Mouse (Mus musculus) E14TG2a.4 (cell line): Measurements from ENCODE around the gene Klf9.

Source experiments
- CTCF ChIP-seq: conservative IDR thresholded peaks from 2 replicates; pipeline ENCODE4 v1.5.1; 2014; ENCODE audit warnings: low read length
- NANOG ChIP-seq: IDR thresholded peaks from 2 replicates; pipeline ENCODE4 v1.6.1; 2014; ENCODE audit warnings: borderline replicate concordance, low read length, mixed read lengths

- TF ChIP-seq CTCF (no peak), NANOG (no peak)
Observed at GRCm38 (mm10) chr19:23191486-23191885, 50.5 kb downstream of the Klf9 start.
